8 mouse cellular contexts compared by ENCODE assay signal in genomic region chr11:78536080-78536689, GRCm38 (mm10). TPM values are rescaled to one million over a fixed set of nuclear protein-coding genes. Genes with fewer than 3 reads are reported as not detected.
DNase-seq lines count a peak whose midpoint lies in the region; ATAC-seq lines count a peak whose summit lies in the region.

Gene Tnfaip1, minus strand, starts transcription at chr11:78536332.
Gene Ift20, plus strand, starts transcription at chr11:78536361.

- peak within 1 kb of the TSS; percentile 94 for H3K9ac ChIP-seq in heart, embryonic 14.5 days (ENCODE audit: low read length)
- H3K9ac ChIP-seq in liver, embryonic 13.5 days: peak within 1 kb of the TSS; percentile 94
- peak within 1 kb of the TSS; percentile 90 for H3K9ac ChIP-seq in stomach, embryonic 16.5 days (ENCODE audit: low read length)

- under 1% methylated on average over 52 of the region's 52 CpGs for WGBS in heart, embryonic 14.5 days
- WGBS in liver, embryonic 13.5 days (ENCODE audit: insufficient replicate concordance): under 1% methylated on average over 52 of the region's 52 CpGs
- WGBS in stomach, embryonic 16.5 days: under 1% methylated on average over 52 of the region's 52 CpGs

- H3K4me2 ChIP-seq in heart, embryonic 14.5 days (ENCODE audit: low read length): peak within 1 kb of the TSS; percentile 95
- H3K4me2 ChIP-seq in liver, embryonic 13.5 days: peak within 1 kb of the TSS; percentile 94
- H3K4me2 ChIP-seq in stomach, embryonic 16.5 days (ENCODE audit: low read depth, low read length): peak within 1 kb of the TSS; percentile 85

- H3K9me3 ChIP-seq in heart, embryonic 14.5 days (ENCODE audit: control insufficient read depth, low read length): no peaks in the 10 kb centered on the region
- H3K9me3 ChIP-seq in liver, embryonic 13.5 days (replicated peaks): no peaks in the 10 kb centered on the region
- H3K9me3 ChIP-seq in stomach, embryonic 16.5 days (replicated peaks; ENCODE audit: control insufficient read depth, low read length): no peaks in the 10 kb centered on the region

- peak; percentile 95 for ATAC-seq in CD4-positive, CD25-positive, alpha-beta regulatory T cell, adult 4 months
- ATAC-seq in heart, embryonic 14.5 days (ENCODE audit: insufficient number of reproducible peaks, insufficient read depth, low FRiP score, low read depth): peak; percentile 95
- ATAC-seq in liver, embryonic 13.5 days (ENCODE audit: low read depth): peak; percentile 96
- peak; percentile 98 for ATAC-seq in stomach, embryonic 16.5 days (ENCODE audit: insufficient read depth, low FRiP score)

- DNase-seq in c-Kit-negative CD71-positive TER-119-positive erythroid progenitor cells, embryonic 14.5 days (ENCODE audit: low read depth, low spot score): peak; percentile 98
- peak; percentile 99 for DNase-seq in fibroblast of lung, adult 2 months (ENCODE audit: low read depth)
- peak; percentile 99 for DNase-seq in kidney, postnatal 14 days
- DNase-seq in liver, embryonic 13.5 days: peak; percentile 99
- peak; percentile 95 for DNase-seq in neural tube, embryonic 10.5 days (ENCODE audit: extremely low spot score, low spot score)

- peaks cover 40% of the 10 kb centered on the region for H3K36me3 ChIP-seq in heart, embryonic 14.5 days (ENCODE audit: control insufficient read depth, insufficient read depth, low read length)
- H3K36me3 ChIP-seq in liver, embryonic 13.5 days: peaks cover 21% of the 10 kb centered on the region
- peaks cover 9% of the 10 kb centered on the region for H3K36me3 ChIP-seq in stomach, embryonic 16.5 days (ENCODE audit: control insufficient read depth, insufficient read depth, low read length)

- peak within 1 kb of the TSS; percentile 89 to 97 for H3K27ac ChIP-seq in heart, embryonic 14.5 days (replicated peaks in 1 of 2; ENCODE audit: control insufficient read depth in 1 of 2, insufficient read depth in 1 of 2, low read depth in 2 of 2, low read length in 2 of 2)
- peak within 1 kb of the TSS; percentile 90 for H3K27ac ChIP-seq in liver, embryonic 13.5 days
- H3K27ac ChIP-seq in stomach, embryonic 16.5 days (ENCODE audit: low read length): peak within 1 kb of the TSS; percentile 92

- H3K4me1 ChIP-seq in heart, embryonic 14.5 days (ENCODE audit: control insufficient read depth in 2 of 2, insufficient read depth in 2 of 2, low read length in 2 of 2): peaks cover 9 to 25% of the 10 kb centered on the region in 2 experiments
- peaks cover 43% of the 10 kb centered on the region for H3K4me1 ChIP-seq in liver, embryonic 13.5 days (replicated peaks)
- H3K4me1 ChIP-seq in stomach, embryonic 16.5 days (ENCODE audit: control insufficient read depth, insufficient read depth, low read length): peaks cover 20% of the 10 kb centered on the region

- peak within 1 kb of the TSS; percentile 83 to 88 for H3K4me3 ChIP-seq in heart, embryonic 14.5 days (ENCODE audit: control insufficient read depth in 1 of 2, insufficient read depth in 1 of 2, low read depth in 1 of 2, low read length in 2 of 2)
- peak within 1 kb of the TSS; percentile 85 for H3K4me3 ChIP-seq in liver, embryonic 13.5 days (replicated peaks)
- peak within 1 kb of the TSS; percentile 66 for H3K4me3 ChIP-seq in stomach, embryonic 16.5 days (replicated peaks; ENCODE audit: low read length)

- no peaks in the 10 kb centered on the region for H3K27me3 ChIP-seq in heart, embryonic 14.5 days (ENCODE audit: control insufficient read depth, insufficient read depth, low read length)
- H3K27me3 ChIP-seq in liver, embryonic 13.5 days: no peaks in the 10 kb centered on the region
- H3K27me3 ChIP-seq in stomach, embryonic 16.5 days (ENCODE audit: control insufficient read depth, insufficient read depth, low read length): no peaks in the 10 kb centered on the region

RNA-seq across cellular contexts. Expression of gene Tnfaip1, which starts in this region (rescaled TPM):
- 10 to 100 TPM; 19.2 to 22.6 TPM for polyA plus RNA-seq in CD4-positive, CD25-positive, alpha-beta regulatory T cell, adult 4 months (2017; shearing (Covaris generic))
- polyA plus RNA-seq in heart, embryonic 14.5 days (2014; fragmentation: Nextera tagmentation; extraction: Ambion mirVana): 77.6 and 77.9 TPM in 2 replicates
- 15.6 and 16.4 TPM in 2 replicates for polyA plus RNA-seq in liver, embryonic 13.5 days (2015; fragmentation: Nextera tagmentation; extraction: Ambion mirVana)
- 76.2 and 84.1 TPM in 2 replicates for polyA plus RNA-seq in stomach, embryonic 16.5 days (2015; fragmentation: Nextera tagmentation; extraction: Ambion mirVana)

RNA-seq across cellular contexts. Expression of gene Ift20, which starts in this region (rescaled TPM):
- 100 to 1,000 TPM; 121 to 138 TPM for polyA plus RNA-seq in CD4-positive, CD25-positive, alpha-beta regulatory T cell, adult 4 months (2017; shearing (Covaris generic))
- 104 and 112 TPM in 2 replicates for polyA plus RNA-seq in heart, embryonic 14.5 days (2014; fragmentation: Nextera tagmentation; extraction: Ambion mirVana)
- polyA plus RNA-seq in liver, embryonic 13.5 days (2015; fragmentation: Nextera tagmentation; extraction: Ambion mirVana): 83.1 and 88.6 TPM in 2 replicates
- polyA plus RNA-seq in stomach, embryonic 16.5 days (2015; fragmentation: Nextera tagmentation; extraction: Ambion mirVana): 136 and 157 TPM in 2 replicates

Comparison
In these comparisons a context has a peak if more than half of its experiments do, and no peak if none do; other contexts are left out.
1. Peak in every context shown above with its lines: DNase-seq, ATAC-seq, H3K4me3 ChIP-seq and H3K27ac ChIP-seq.